Mouse (Mus musculus): ENCODE measurements around the gene Ppat.
"Not testable (repeated sequence)": the region's sequence is repeated elsewhere in the genome, so short reads cannot be mapped to it uniquely, and the experiment has no call there.

Gene Ppat

GRCm38 (mm10) chr5:76951106-76952027 lies at the start of gene Ppat, which contains the start of gene Paics:
Gene Ppat, minus strand, starts transcription at chr5:76951578.
Gene Paics, plus strand, starts transcription at chr5:76951307.
- DNase-seq (ENCODE audit: low read depth, low spot score) = peak; percentile 99

- peak; percentile 53 for DNase-seq (ENCODE audit: low read depth, low spot score)
These were observed 47.0 kb upstream of the Ppat start for GRCm38 (mm10) chr5:76998416-76998815.

GRCm38 (mm10) chr5:76993174-76993814 lies 41.9 kb upstream of the Ppat start:
- DNase-seq (ENCODE audit: low read depth, low spot score) = no peak

- DNase-seq (ENCODE audit: low read depth, low spot score) = no peak
These were observed 39.4 kb upstream of the Ppat start for GRCm38 (mm10) chr5:76990789-76991188.

GRCm38 (mm10) chr5:76984015-76984414 lies 32.6 kb upstream of the Ppat start:
- no peak for DNase-seq (ENCODE audit: low read depth, low spot score)

- no peak for DNase-seq (ENCODE audit: low read depth, low spot score)
These were observed 24.4 kb upstream of the Ppat start for GRCm38 (mm10) chr5:76975736-76976135.

GRCm38 (mm10) chr5:76974554-76975285 lies 23.3 kb upstream of the Ppat start, which contains the start of gene Srp72:
Gene Srp72, plus strand, starts transcription at chr5:76974683.
- peak; percentile 91 for DNase-seq (ENCODE audit: low read depth, low spot score)

- DNase-seq (ENCODE audit: low read depth, low spot score) = no peak
These were observed 22.8 kb upstream of the Ppat start for GRCm38 (mm10) chr5:76974207-76974553.

- no peak for DNase-seq (ENCODE audit: low read depth, low spot score)
These were observed 22.1 kb upstream of the Ppat start for GRCm38 (mm10) chr5:76973488-76973887.

- DNase-seq (ENCODE audit: low read depth, low spot score) = not testable (repeated sequence)
These were observed 19.7 kb upstream of the Ppat start for GRCm38 (mm10) chr5:76971115-76971514.

- DNase-seq (ENCODE audit: low read depth, low spot score) = no peak
These were observed 17.9 kb upstream of the Ppat start for GRCm38 (mm10) chr5:76969250-76969649.

GRCm38 (mm10) chr5:76964651-76965050 lies 13.3 kb upstream of the Ppat start:
- no peak for DNase-seq (ENCODE audit: low read depth, low spot score)

- no peak for DNase-seq (ENCODE audit: low read depth, low spot score)
These were observed 11.2 kb upstream of the Ppat start for GRCm38 (mm10) chr5:76962545-76962944.

- DNase-seq (ENCODE audit: low read depth, low spot score) = no peak
These were observed 8.2 kb upstream of the Ppat start for GRCm38 (mm10) chr5:76959587-76959986.

- DNase-seq (ENCODE audit: low read depth, low spot score) = peak; percentile 12
These were observed 6.6 kb upstream of the Ppat start for GRCm38 (mm10) chr5:76957954-76958353.

GRCm38 (mm10) chr5:76955474-76955873 lies 4.1 kb upstream of the Ppat start:
- DNase-seq (ENCODE audit: low read depth, low spot score) = no peak

- no peak for DNase-seq (ENCODE audit: low read depth, low spot score)
These were observed 3.0 kb upstream of the Ppat start for GRCm38 (mm10) chr5:76954271-76954900.

- DNase-seq (ENCODE audit: low read depth, low spot score) = no peak
These were observed 2.4 kb upstream of the Ppat start for GRCm38 (mm10) chr5:76953794-76954193.

GRCm38 (mm10) chr5:76952112-76953040 lies 998 bp upstream of the Ppat start:
- DNase-seq (ENCODE audit: low read depth, low spot score) = no peak

GRCm38 (mm10) chr5:76950343-76951105 lies 854 bp downstream of the Ppat start:
- DNase-seq (ENCODE audit: low read depth, low spot score) = no peak
